Comparison of ENCODE assay signal across 8 mouse cellular contexts in genomic region chr7:71193131-71193530, GRCm38 (mm10).
DNase-seq lines count a peak whose midpoint lies in the region; ATAC-seq and TF ChIP-seq lines count a peak whose summit lies in the region.

No protein-coding gene starts in this region.

- H3K27me3 ChIP-seq in forebrain, embryonic 13.5 days: peaks cover 6% of the 10 kb centered on the region; the same call in 1 of the 2 replicates
- no peaks in the 10 kb centered on the region for H3K27me3 ChIP-seq in intestine, postnatal 0 days (replicated peaks; ENCODE audit: control insufficient read depth, insufficient read depth, low read length)
- no peaks in the 10 kb centered on the region for H3K27me3 ChIP-seq in lung, embryonic 16.5 days (ENCODE audit: control insufficient read depth, insufficient read depth, low read depth, low read length)

- peaks cover 12% of the 10 kb centered on the region for H3K4me1 ChIP-seq in forebrain, embryonic 13.5 days
- H3K4me1 ChIP-seq in intestine, postnatal 0 days (replicated peaks; ENCODE audit: control insufficient read depth, insufficient read depth, low read length): 0 out of 2 replicates have a peak, but pooled peaks cover 2% of the 10 kb centered on the region
- H3K4me1 ChIP-seq in lung, embryonic 16.5 days (replicated peaks; ENCODE audit: control insufficient read depth, insufficient read depth, low read length): peaks cover 7% of the 10 kb centered on the region

- 21% methylated on average over 7 of the region's 7 CpGs for WGBS in forebrain, embryonic 13.5 days
- 27% methylated on average over 7 of the region's 7 CpGs for WGBS in intestine, postnatal 0 days
- WGBS in lung, embryonic 16.5 days: 18% methylated on average over 7 of the region's 7 CpGs

- H3K9me3 ChIP-seq in forebrain, embryonic 13.5 days (replicated peaks): no peaks in the 10 kb centered on the region
- no peaks in the 10 kb centered on the region for H3K9me3 ChIP-seq in intestine, postnatal 0 days (ENCODE audit: control insufficient read depth)
- 0 out of 2 replicates have a peak, but pooled peaks cover 2% of the 10 kb centered on the region for H3K9me3 ChIP-seq in lung, embryonic 16.5 days (ENCODE audit: control insufficient read depth, low read length)

- ATAC-seq in forebrain, embryonic 13.5 days: peak; percentile 85
- peak; percentile 83 for ATAC-seq in intestine, postnatal 0 days
- peak; percentile 89 for ATAC-seq in lung, embryonic 16.5 days (ENCODE audit: low read depth)

- no peak overlapping the region for H3K27ac ChIP-seq in forebrain, embryonic 13.5 days
- no peak overlapping the region for H3K27ac ChIP-seq in intestine, postnatal 0 days (ENCODE audit: low read depth, low read length)
- peak overlapping the region; percentile 43; the same call in 1 of the 2 replicates for H3K27ac ChIP-seq in lung, embryonic 16.5 days (ENCODE audit: low read length)

- no peaks in the 10 kb centered on the region for H3K36me3 ChIP-seq in forebrain, embryonic 13.5 days (ENCODE audit: poor library complexity, severe bottlenecking)
- no peaks in the 10 kb centered on the region for H3K36me3 ChIP-seq in intestine, postnatal 0 days (ENCODE audit: control insufficient read depth, insufficient read depth)
- H3K36me3 ChIP-seq in lung, embryonic 16.5 days (ENCODE audit: control insufficient read depth, insufficient read depth, low read length): no peaks in the 10 kb centered on the region

- no peak for TF ChIP-seq CTCF in intestine, postnatal 0 days (IDR thresholded peaks at IDR 0.05; ENCODE audit: low read depth)

- peak; percentile 94 for DNase-seq in heart, adult 11 months
- DNase-seq in heart, adult 8-10 months (ENCODE audit: low spot score): no peak
- no peak for DNase-seq in spleen, postnatal 10 days (ENCODE audit: low spot score in 2 of 2)
- no peak for DNase-seq in layer of hippocampus, adult 18-20 months (ENCODE audit: low spot score in 2 of 2)
- DNase-seq in gastrocnemius, adult 8-10 months (ENCODE audit: low spot score in 2 of 2): no peak

- H3K4me2 ChIP-seq in forebrain, embryonic 13.5 days: peak overlapping the region; percentile 34; the same call in 1 of the 2 replicates
- H3K4me2 ChIP-seq in intestine, postnatal 0 days (replicated peaks; ENCODE audit: low read depth): no peak overlapping the region
- H3K4me2 ChIP-seq in lung, embryonic 16.5 days (ENCODE audit: low read depth, low read length): no peak overlapping the region

- H3K4me3 ChIP-seq in forebrain, embryonic 13.5 days: no peak overlapping the region
- no peak overlapping the region for H3K4me3 ChIP-seq in intestine, postnatal 0 days (ENCODE audit: low read depth, low read length)
- no peak overlapping the region for H3K4me3 ChIP-seq in lung, embryonic 16.5 days (ENCODE audit: low read length)

- no peak overlapping the region for H3K9ac ChIP-seq in forebrain, embryonic 13.5 days
- H3K9ac ChIP-seq in intestine, postnatal 0 days (ENCODE audit: low read depth, low read length): no peak overlapping the region
- no peak overlapping the region for H3K9ac ChIP-seq in lung, embryonic 16.5 days (ENCODE audit: low read length)
